Mouse (Mus musculus) granulocyte monocyte progenitor cell, adult 5-6 weeks (primary cell): ENCODE measurements around the gene Plxnb1. TPM values are rescaled to one million over a fixed set of nuclear protein-coding genes. Genes with fewer than 3 reads are reported as not detected.
"Not testable (repeated sequence)": the region's sequence is repeated elsewhere in the genome, so short reads cannot be mapped to it uniquely, and the experiment has no call there.

Experiments
- ATAC-seq: replicated peaks from 2 replicates; pipeline ENCODE4 v1.8.0; 2016; ENCODE audit warnings: mild to moderate bottlenecking, moderate TSS enrichment, inconsistent platforms; ENCODE audit not compliant: poor library complexity, severe bottlenecking
- total RNA-seq, 2 experiments: library from RNA; stranded (forward) in 1 of 2; stranded (reverse) in 1 of 2; fragments of 200-712, 200-1000 nt in 1 of 2; fragments of >200 nt in 1 of 2; fragmentation: Nextera tagmentation in 1 of 2; gene quantifications; 2 replicates each; pipeline ENCODE4 v1.2.3; 2014 to 2017

Gene Plxnb1
- total RNA-seq, 2 experiments from 2014 or later: not detected

GRCm38 (mm10) chr9:109125043-109125442 lies 29.9 kb downstream of the Plxnb1 start:
- ATAC-seq: no peak

- ATAC-seq: no peak
These were observed 30.3 kb downstream of the Plxnb1 start for GRCm38 (mm10) chr9:109125481-109125880.

- ATAC-seq: no peak
These were observed 31.9 kb downstream of the Plxnb1 start for GRCm38 (mm10) chr9:109127076-109127475.

GRCm38 (mm10) chr9:109128211-109128610 lies 33.0 kb downstream of the Plxnb1 start:
- ATAC-seq: no peak

DNA sequence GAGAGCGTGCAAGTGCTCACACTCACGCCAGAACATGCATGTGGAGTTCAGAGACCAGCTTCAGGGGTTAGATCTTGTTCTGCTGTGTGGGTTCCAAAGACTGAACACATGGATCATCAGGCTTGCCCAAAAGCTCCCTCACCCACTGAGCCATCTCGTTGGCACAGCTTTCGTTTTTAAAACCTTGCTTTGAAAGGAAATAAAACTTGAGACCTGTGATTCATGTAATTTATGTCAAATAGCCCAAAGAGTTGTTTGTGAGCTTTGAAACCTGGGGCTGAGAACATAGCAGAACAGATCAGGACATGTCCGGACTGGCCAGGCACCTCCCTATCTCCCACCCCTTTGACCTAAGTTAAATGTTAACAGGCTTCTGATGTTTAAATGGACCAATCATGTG lies 34.9 kb downstream of the Plxnb1 start:
- no peak for ATAC-seq

- ATAC-seq: not testable (repeated sequence)
These were observed 45.2 kb downstream of the Plxnb1 start for GRCm38 (mm10) chr9:109140414-109140813.

DNA sequence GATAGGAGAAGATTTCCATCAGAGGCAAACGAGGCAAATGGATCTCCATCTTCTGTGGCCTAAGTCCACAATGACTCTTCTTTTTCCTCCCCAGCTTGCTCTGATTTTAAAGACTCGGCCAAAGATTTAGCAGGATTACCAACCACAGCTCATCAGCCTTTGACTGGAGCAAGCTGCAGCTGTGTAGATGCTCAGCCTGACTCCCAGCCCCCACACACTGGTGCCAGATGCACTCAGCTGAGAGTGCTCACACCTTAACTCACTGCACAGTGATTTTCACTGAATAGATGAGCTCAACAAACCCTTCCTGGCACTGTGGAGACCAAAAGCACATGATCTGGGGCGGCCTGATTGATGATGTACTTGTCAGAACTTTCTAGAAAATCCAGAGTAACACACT lies 66.8 kb downstream of the Plxnb1 start, which contains the start of gene Fbxw21:
TSS of gene Fbxw21 (minus strand) at position 101 of the 400 bp plus-strand sequence.
- no peak for ATAC-seq

GRCm38 (mm10) chr9:109167316-109167715 lies 72.1 kb downstream of the Plxnb1 start:
- no peak for ATAC-seq

Other genes with a start within 250 kb of the Plxnb1 start
- 4.7 and 18.3 TPM in 2 replicates for gene Slc26a6, start 242.1 kb upstream of the Plxnb1 start, total RNA-seq (2014; fragmentation: Nextera tagmentation)
- gene Slc26a6, start 242.1 kb upstream of the Plxnb1 start, total RNA-seq (2017): 1.5 and 3.5 TPM in 2 replicates
- not detected in 2 replicates for gene Tmem89, start 180.8 kb upstream of the Plxnb1 start, total RNA-seq (2014; fragmentation: Nextera tagmentation)
- not detected in 2 replicates for gene Tmem89, start 180.8 kb upstream of the Plxnb1 start, total RNA-seq (2017)
- gene Uqcrc1, start 158.8 kb upstream of the Plxnb1 start, total RNA-seq (2014; fragmentation: Nextera tagmentation): 280 and 349 TPM in 2 replicates
- gene Uqcrc1, start 158.8 kb upstream of the Plxnb1 start, total RNA-seq (2017): 286 and 355 TPM in 2 replicates
- 0.21 and 2.0 TPM in 2 replicates for gene Col7a1, start 141.8 kb upstream of the Plxnb1 start, total RNA-seq (2014; fragmentation: Nextera tagmentation)
- 0.09 TPM in 1 of 2 replicates, not detected in the other for gene Col7a1, start 141.8 kb upstream of the Plxnb1 start, total RNA-seq (2017)
- 0.41 TPM in 1 of 2 replicates, not detected in the other for gene Ucn2, start 109.4 kb upstream of the Plxnb1 start, total RNA-seq (2014; fragmentation: Nextera tagmentation)
- not detected in 2 replicates for gene Ucn2, start 109.4 kb upstream of the Plxnb1 start, total RNA-seq (2017)
- gene Pfkfb4, start 103.6 kb upstream of the Plxnb1 start, total RNA-seq (2014; fragmentation: Nextera tagmentation): 6.9 and 8.4 TPM in 2 replicates
- gene Pfkfb4, start 103.6 kb upstream of the Plxnb1 start, total RNA-seq (2017): 6.7 and 9.5 TPM in 2 replicates
- gene Shisa5, start 56.8 kb upstream of the Plxnb1 start, total RNA-seq (2014; fragmentation: Nextera tagmentation): 56.8 and 75.0 TPM in 2 replicates
- 54.4 and 80.8 TPM in 2 replicates for gene Shisa5, start 56.8 kb upstream of the Plxnb1 start, total RNA-seq (2017)
- gene Trex1, start 35.7 kb upstream of the Plxnb1 start, total RNA-seq (2014; fragmentation: Nextera tagmentation): 23.5 and 32.3 TPM in 2 replicates
- 17.1 and 17.8 TPM in 2 replicates for gene Trex1, start 35.7 kb upstream of the Plxnb1 start, total RNA-seq (2017)
- 13.5 and 26.7 TPM in 2 replicates for gene Atrip, start 21.3 kb upstream of the Plxnb1 start, total RNA-seq (2014; fragmentation: Nextera tagmentation)
- gene Atrip, start 21.3 kb upstream of the Plxnb1 start, total RNA-seq (2017): 22.2 and 30.6 TPM in 2 replicates
- gene Ccdc51, start 12.9 kb upstream of the Plxnb1 start, total RNA-seq (2014; fragmentation: Nextera tagmentation): 8.3 and 9.6 TPM in 2 replicates
- 11.6 and 18.0 TPM in 2 replicates for gene Ccdc51, start 12.9 kb upstream of the Plxnb1 start, total RNA-seq (2017)
- 391 and 511 TPM in 2 replicates for gene Tma7, start 12.8 kb upstream of the Plxnb1 start, total RNA-seq (2014; fragmentation: Nextera tagmentation)
- 153 and 178 TPM in 2 replicates for gene Tma7, start 12.8 kb upstream of the Plxnb1 start, total RNA-seq (2017)
- not detected in 2 replicates for gene Fbxw21, start 66.7 kb downstream of the Plxnb1 start, total RNA-seq (2014; fragmentation: Nextera tagmentation)
- not detected in 2 replicates for gene Fbxw21, start 66.7 kb downstream of the Plxnb1 start, total RNA-seq (2017)
- not detected in 2 replicates for gene Fbxw13, start 100.6 kb downstream of the Plxnb1 start, total RNA-seq (2014; fragmentation: Nextera tagmentation)
- gene Fbxw13, start 100.6 kb downstream of the Plxnb1 start, total RNA-seq (2017): not detected in 2 replicates
- not detected in 2 replicates for gene Fbxw20, start 139.4 kb downstream of the Plxnb1 start, total RNA-seq (2014; fragmentation: Nextera tagmentation)
- gene Fbxw20, start 139.4 kb downstream of the Plxnb1 start, total RNA-seq (2017): not detected in 2 replicates
- gene Fbxw14, start 192.3 kb downstream of the Plxnb1 start, total RNA-seq (2014; fragmentation: Nextera tagmentation): not detected in 2 replicates
- gene Fbxw14, start 192.3 kb downstream of the Plxnb1 start, total RNA-seq (2017): not detected in 2 replicates
- gene Fbxw28, start 244.3 kb downstream of the Plxnb1 start, total RNA-seq (2014; fragmentation: Nextera tagmentation): not detected in 2 replicates
- not detected in 2 replicates for gene Fbxw28, start 244.3 kb downstream of the Plxnb1 start, total RNA-seq (2017)